Comparison of ENCODE assay signal across 22 mouse cellular contexts in the genomic region with DNA sequence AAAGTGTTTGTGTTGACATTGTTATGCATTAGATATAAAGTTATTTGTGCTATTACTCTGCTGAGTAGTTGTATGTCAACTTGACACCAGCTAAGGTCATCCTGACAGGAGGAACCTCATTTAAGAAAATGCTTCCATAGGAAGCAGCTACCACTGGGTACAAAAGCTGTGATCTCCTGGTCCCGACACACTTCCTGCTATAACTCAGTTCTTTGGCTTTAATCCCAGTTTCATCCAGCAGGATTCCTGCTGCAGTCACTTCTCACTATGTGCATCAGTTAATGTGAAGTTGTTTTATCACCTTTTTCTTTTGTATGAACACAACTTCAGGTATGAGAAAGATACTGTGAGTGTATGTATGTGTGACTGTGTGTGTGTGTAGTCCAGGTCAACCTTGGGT.
"Had no signal": no experiment of that assay in that cellular context is flagged by ENCODE, and none has a peak within 500 bp of the region (broad histone marks: within the 10 kb centered on the region; RNA-seq: fewer than 3 reads in every experiment).

No protein-coding gene starts in this region.

- ATAC-seq: forebrain, postnatal 0 days; hindbrain, postnatal 0 days; intestine, embryonic 16.5 days had no signal

- H3K9me3 ChIP-seq: heart, embryonic 15.5 days; hindbrain, embryonic 13.5 days; hindbrain, embryonic 15.5 days; limb, embryonic 10.5 days; limb, embryonic 12.5 days had no signal

- H3K9ac ChIP-seq: forebrain, postnatal 0 days; heart, embryonic 13.5 days; heart, embryonic 15.5 days; hindbrain, embryonic 13.5 days; hindbrain, embryonic 15.5 days; limb, embryonic 12.5 days had no signal

- H3K36me3 ChIP-seq: heart, embryonic 13.5 days; heart, embryonic 15.5 days; hindbrain, embryonic 13.5 days; hindbrain, embryonic 15.5 days; limb, embryonic 10.5 days; limb, embryonic 12.5 days had no signal

- H3K4me2 ChIP-seq: heart, embryonic 11.5 days; heart, embryonic 13.5 days; heart, embryonic 15.5 days; hindbrain, embryonic 13.5 days; hindbrain, embryonic 15.5 days; limb, embryonic 12.5 days had no signal

- H3K27ac ChIP-seq: heart, embryonic 13.5 days; heart, embryonic 15.5 days; hindbrain, embryonic 13.5 days; hindbrain, embryonic 15.5 days; hindbrain, postnatal 0 days; left cerebral cortex, adult 2 months; limb, embryonic 10.5 days; limb, embryonic 12.5 days had no signal

- H3K4me3 ChIP-seq: heart, embryonic 13.5 days; heart, embryonic 15.5 days; hindbrain, embryonic 13.5 days; hindbrain, embryonic 15.5 days; left cerebral cortex, adult 2 months; limb, embryonic 10.5 days; limb, embryonic 12.5 days had no signal

- DNase-seq: forebrain, postnatal 0 days; gastrocnemius, postnatal 14 days; gastrocnemius, postnatal 36 days; heart, adult 18-20 months; heart, postnatal 14 days; heart, postnatal 36 days; kidney, adult 11 months; kidney, adult 2 months; kidney, adult 9 months; kidney, postnatal 14 days; kidney, postnatal 36 days; liver had no signal

- H3K27me3 ChIP-seq: heart, embryonic 13.5 days; heart, embryonic 15.5 days; hindbrain, embryonic 13.5 days; hindbrain, embryonic 15.5 days; limb, embryonic 12.5 days had no signal
